Mouse (Mus musculus): ENCODE data around the gene Myf5. TPM values are rescaled to one million over a fixed set of nuclear protein-coding genes. Genes with fewer than 3 reads are reported as not detected.
A peak's percentile ranks its signal among the peaks of the same experiment; 100 is the strongest.

The Myf5 gene
- 1 to 10 TPM; 8.4 to 8.8 TPM for total RNA-seq (2021)
- long read RNA-seq, experiment 1, partial matches to known transcripts: 0 of 2 reads
- long read RNA-seq, experiment 1, other reads (novel, unspliced or antisense): 0 of 2 reads
- long read RNA-seq, experiment 2, partial matches to known transcripts: 0 of 1 reads
- long read RNA-seq, experiment 2, other reads (novel, unspliced or antisense): 0 of 1 reads

DNA sequence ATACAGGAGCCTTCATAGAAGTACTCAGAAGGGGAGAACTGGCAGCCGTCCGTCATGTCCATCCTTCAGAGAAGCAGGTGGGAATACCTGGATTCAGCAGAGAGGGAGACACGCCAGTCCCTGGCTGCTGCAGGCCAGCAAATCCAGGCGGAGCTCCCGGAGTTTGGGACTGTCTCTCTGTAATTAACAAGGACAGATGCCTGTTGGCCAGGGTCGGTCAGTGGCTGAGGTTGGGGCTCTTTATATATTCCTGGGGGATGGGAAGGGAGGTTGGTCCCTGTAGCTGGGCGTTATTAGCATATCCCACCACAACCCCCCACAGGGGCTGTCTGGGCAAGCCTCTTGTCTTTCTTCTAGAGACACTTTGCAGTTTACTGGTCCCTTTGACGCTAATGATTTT, at the start of gene Myf5:
Myf5 (minus strand) TSS at position 265 of the 400 bp plus-strand sequence.
- no peak for DNase-seq

DNA sequence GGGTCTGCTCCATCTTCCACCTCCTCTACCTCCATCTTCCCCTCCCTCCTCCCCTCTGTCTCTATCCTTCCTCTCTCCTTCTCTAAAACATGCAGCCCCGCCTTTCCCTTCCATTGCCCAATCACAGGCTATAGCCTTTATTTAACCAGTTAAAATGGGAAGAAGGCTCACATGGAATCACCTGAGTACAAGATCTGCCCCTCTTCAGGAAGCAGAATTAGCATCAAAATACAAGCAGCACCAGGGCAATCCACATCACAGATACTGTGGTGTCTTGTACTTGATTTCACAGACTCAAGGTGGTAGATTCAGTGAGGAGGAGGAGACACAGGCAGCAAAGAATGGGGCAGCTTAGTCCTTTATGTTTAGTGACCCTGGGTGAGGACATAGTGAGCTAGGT, 42.8 kb upstream of the Myf5 start:
- no peak for DNase-seq

DNA sequence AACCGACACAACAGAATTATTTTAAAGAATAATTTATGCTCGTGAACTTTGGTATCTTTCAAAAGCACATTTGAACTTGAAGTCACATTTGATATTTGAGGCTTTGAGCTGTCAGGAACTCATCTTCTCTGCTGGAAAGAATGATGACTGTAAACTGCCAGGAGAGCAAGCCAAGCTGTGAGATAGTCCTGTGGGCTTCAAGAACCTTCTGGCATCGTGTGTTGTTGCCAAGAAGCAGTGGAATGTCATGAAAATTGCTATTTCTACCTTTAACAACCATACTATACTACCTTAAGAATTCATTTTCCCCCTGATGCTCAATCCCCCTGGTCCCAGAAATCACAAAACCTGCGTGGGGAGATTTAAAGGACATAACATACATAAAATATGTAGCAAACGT, 33.3 kb upstream of the Myf5 start:
- DNase-seq: no peak

DNA sequence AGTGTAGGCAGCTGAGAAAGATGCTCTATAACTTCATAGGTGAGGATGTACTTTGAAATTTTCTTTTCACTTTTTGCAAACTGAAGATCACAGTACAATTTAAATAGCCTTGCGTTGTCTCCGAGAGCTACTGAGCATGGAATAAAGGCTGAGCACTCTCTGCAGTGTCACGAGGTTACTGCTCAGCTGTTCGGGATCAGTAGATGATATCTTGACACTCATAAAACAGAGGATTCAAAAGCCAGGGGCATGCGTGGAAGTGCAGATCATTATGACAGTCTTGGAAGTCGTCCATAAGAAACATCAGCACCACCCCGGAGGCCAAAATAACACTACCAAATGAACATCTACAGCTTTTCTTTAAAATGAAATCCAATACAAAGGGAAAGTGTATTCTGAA, 30.7 kb upstream of the Myf5 start:
- DNase-seq: no peak

DNA sequence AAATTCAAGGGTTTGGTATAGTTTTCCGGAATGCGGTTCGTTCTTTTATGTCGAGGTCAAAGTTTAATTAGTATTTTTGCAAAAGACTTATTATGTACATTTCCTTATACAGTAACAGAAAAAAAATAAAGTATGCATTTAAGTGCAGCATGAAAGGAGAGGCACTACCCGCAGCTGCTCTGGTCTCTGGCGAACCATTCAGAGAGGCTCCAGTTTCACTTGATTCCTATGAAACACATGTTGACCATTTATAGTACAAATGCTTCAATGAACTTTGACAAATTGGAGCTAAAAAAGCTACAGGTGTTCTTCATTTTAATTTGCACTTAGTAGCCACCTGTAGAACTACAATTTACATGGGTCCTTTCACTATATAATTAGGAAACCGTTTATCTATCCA, 28.8 kb upstream of the Myf5 start:
- DNase-seq: no peak

DNA sequence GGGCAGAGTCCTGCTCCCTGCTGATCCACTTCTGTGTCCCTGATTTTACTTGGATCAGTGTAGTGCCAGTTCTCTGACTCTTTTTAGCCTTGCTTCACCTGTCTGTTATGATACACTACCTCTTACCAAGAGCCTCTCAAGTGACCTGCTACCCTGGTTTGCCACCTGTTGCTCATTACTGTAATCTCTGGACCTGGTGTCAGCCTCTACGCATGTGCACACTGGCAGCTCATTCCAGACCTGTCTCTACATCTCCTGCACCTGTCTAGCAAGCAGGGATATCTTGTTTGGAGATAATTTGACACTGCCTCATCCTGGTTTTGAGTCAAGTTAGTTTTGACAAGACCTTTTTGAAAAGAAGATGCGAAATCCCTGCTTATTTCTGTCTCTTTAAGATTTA, 20.5 kb upstream of the Myf5 start:
- no peak for DNase-seq

DNA sequence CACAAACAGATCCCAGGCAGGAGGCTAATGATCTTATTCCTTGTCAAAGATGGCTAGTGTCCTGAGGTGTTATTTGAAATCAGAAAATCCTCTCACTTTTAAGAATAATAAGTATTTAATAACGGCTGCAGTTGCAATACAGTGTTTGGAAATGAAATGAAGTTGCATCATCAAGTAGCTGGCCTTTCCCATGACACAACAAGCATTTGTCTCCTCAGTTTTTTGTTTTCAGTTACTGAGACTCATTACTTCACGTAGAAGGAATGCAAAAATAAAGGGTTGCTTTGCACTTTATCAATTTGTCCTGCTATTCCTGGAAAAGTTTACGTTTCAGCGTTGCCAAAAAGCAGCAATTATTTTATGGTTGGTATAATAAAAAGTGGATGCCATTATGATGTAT, 17.5 kb upstream of the Myf5 start:
- no peak for DNase-seq

DNA sequence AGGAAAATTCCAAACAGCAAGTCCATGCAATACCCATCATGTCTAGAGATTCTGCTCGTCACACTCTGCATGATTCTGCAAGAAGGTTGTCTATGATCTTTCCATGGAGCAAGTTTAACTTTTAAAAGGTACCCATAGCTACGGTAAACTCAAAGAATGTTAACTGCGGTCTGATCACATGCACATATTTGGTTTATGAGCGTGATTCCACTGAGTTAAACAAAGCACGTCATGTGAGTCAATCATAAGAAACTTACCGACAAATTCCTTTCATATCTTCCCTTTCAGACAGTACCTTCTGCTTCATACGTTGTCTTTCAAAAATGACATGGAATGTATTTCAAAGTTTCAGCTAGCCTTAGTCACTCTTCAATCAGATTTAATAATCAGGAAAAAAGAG, 16.3 kb upstream of the Myf5 start:
- DNase-seq: no peak

DNA sequence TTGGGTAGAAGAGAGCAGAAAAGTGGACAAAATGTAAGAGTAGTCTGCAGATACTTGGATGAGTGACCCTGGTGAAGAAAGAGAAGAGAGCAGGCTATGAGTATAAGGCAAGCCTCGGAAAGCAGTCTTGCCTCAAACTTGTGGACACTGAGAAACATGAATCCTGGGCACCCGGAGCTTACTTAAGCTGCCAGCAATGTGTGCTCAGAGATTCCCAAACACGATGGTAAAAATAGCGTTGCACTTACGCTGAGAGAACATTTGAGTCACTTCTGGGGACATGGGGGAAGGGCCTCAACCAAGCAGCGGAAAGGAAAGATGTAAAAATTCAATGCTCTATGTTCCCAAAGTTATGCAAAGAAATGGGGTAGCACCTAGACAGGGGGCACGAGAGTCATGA, 13.7 kb upstream of the Myf5 start:
- DNase-seq: no peak

DNA sequence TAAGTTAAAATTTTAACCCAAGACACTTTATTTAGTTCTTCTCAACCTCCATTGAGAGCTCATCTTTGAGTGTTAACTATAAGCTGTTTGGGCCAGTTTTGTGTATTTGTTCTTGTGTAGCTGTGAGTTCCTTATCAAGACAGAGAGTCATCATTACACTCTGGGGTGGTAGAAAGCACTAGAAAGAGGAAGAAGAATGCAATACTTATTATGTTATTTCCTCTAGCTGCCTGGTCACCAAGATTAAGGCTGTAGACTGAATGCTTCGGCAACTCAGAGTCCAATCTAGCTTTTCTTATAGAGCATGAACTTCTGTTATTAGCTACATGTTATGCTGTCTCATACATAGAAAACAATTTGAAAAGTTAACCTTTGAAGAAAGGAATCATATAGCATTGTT, 10.5 kb upstream of the Myf5 start:
- DNase-seq: no peak

DNA sequence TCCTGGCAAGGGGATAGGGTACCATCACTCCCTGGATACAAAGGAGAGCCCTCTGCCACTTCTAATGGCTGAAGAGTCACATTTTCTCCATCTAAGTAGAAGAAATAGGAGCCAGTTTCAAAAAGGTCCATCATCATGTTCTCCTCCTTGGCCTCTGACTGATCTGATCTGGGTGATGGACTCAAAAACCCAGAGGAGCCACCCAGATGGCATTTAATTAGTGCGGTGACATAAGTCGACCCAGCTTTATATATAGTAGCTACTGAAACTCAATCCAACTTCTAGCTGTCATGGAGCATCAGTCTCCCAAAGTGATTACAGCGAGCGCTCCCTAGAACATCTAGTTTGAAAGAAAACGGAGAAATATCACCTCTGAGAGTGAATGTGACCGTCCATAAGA, 8.6 kb upstream of the Myf5 start, which contains the start of gene Myf6:
Myf6 (minus strand) TSS at position 170 of the 400 bp plus-strand sequence.
- DNase-seq: no peak

DNA sequence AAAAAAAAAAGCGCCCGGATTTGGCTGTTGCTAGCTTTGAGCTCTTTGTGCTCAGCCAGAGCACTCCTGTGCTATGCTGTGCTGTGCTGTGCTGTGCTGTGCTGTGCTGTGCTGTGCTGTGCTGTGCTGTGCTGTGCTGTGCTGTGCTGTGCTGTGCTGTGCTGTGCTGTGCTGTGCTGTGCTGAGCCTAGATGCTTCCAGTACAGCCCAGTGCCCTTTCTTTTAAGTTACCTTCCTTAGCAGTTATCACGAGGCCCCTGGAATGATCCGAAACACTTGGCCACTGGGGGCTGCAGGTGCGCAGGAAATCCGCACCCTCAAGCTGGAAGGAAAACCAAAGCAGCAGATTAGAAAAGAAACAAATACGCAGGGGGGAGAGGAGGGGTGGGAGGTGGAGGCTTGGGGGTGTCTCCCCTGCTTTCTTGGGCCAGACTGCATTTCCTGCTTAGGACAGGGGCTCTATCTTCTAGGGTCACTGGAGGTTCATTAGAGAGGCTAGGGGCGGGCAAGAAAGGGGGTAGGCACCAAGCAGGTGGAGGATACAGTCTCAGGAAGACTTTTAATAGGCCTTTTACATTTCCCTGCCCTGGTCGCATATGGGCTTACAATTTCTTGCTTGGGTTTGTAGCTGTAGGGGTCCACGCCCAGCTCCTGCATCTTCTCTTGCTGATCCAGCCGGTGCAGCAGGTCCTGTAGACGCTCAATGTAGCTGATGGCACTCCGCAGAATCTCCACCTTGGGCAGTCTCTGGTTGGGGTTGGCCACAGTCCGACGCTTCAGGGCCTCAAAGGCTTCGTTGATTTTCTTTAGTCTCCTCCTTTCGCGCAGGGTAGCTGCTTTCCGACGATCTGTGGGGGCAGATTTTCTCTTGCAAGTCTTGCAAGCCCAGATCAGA, 7.9 kb upstream of the Myf5 start:
- no peak for DNase-seq

DNA sequence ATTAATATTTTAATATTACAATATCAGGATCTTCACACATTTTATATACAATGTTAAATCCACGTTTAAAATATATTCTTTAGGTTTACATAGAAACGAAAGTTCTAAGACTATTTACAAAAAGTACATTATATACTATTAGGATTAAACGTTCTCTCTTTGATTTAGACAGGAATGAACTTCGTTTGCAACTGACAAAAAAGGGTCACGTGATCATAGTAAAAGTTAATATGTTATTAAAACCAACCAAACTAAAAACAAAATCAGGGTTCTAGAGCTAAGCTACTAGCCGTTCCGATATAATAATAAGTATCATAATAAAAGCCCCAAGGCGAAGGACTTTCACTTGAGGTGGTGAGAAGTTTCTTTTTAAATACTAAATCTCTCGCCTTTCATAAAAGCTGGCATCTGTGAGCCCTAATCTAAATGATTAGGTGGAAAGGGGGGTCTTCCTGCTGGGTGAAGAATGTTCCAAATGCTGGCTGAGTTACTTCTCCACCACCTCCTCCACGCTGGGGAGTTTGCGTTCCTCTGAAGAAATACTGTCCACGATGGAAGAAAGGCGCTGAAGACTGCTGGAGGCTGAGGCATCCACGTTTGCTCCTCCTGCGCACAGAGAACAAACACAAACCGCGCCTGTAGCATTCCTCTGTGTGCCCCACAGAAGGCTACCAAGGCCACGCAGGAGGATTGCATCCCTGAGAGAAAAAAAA, 7.1 kb upstream of the Myf5 start:
- no peak for DNase-seq

DNA sequence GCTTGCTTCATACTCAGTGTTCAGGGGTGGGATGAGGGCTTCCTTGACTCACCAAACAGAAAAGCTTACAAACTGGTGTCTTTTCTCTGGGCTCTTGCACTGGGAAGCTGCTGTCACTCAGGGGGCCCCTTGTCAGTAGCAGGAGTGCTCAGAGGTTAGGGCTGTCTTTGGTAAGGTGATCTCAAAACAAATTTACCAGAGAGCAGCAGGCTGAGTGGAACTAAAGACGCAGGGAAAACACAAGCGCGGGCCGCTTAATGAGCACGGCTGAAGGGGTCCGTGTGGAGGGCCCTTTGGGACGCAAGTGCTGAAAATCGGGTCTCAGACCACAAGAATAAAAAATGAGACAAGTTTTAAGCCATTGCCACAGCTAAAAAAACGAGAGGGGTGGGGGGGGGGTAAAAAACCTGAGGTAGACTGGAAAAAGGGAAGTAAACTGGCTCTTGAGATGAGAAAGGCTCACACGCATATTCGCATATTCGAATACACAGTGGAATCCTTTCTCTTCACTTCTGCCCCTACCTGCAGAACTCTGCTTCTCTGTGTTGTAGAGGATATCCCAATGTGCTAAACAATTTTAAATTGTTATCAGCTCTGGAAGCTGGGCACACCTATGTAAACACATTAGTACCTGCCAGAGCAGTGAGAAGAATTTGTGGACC, 2.9 kb upstream of the Myf5 start:
- no peak for DNase-seq

DNA sequence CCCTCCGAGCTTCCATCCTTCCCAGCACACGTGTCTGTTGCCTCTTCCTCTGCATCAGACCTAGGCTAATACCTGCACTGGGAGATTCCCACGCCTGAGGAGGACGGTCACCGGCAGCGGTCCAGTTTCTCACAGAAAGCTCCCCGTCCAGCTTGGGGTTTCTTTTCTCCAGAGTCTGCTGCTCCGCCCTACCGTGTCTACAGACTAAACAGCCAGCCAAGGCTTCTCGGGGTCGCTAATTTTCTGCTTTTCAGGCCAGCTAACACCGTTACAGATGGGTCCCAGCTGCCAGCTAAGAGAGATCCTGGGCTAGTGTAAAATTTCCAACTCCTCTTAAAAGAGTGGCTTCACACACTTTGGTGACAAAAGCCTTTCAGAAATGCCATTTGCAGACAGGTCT, 836 bp upstream of the Myf5 start:
- DNase-seq: peak; percentile 24

DNA sequence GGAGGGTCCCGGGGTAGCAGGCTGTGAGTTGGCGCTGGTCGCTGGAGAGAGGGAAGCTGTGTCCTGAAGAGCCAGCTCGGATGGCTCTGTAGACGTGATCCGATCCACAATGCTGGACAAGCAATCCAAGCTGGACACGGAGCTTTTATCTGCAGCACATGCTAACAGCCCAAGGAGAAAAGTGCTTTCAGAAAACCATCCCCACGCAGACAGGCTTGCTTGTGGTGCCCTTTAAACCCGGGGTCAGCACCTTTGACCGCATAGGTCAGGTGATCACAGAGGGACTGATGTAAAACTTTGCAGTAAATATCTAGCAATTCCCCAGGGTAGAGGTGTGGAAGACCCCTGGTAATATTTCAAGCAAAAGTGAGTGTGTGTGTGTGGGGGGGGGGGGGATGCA, 1.9 kb downstream of the Myf5 start:
- DNase-seq: no peak

DNA sequence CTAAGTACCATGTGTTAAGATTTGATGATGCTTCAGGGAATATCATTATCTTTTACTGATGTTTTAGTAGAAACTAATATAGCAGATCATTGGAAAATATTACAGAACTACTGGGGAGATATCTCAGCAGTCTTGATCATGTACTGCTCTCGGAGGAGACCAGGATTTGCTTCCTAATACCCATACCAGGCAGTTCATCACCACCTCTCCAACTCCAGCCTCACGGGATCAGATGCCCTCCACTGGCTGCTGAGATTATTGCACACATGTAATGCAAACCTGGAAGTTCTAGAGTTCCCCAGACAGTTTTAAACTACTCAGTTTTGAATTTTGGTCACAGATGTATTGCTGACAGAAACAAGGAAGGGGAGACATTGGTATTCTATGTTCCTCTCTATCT, 12.4 kb downstream of the Myf5 start:
- no peak for DNase-seq

DNA sequence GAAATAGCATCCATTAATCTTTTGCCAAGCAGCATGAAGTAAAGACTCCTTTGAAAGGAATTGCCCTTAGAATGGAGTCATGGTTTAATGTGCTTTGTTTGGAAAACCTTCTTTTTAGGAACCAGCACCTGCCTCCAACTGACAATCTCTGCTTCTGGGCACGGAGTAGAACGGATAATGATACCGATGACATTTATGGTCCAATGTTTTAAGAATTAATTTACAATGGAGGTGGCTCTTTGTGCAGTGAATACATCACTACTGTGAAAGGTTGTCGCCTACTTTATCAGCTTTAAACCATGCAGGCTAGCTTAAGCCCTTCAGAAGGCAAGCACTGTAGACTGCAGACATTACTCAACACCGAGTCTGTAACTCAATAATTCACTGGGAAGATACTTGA, 14.2 kb downstream of the Myf5 start:
- DNase-seq: no peak

DNA sequence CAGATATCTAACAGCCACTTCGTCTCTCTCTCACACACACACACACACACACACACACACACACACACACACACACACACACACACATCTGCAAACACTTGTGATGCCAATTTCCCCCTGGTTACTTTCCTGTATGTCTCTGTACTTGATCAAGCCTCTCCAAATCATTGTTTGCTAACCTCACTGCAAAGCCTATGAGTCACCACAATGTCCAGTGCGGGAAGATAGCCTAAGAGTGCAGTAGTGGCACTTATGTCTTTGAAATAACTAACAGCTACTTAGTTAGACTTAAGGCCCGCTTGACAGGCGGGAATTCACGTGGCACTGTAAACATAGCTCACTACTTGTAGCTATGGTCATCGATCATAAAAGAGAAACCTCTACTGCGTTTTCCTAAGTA, 18.1 kb downstream of the Myf5 start:
- no peak for DNase-seq

DNA sequence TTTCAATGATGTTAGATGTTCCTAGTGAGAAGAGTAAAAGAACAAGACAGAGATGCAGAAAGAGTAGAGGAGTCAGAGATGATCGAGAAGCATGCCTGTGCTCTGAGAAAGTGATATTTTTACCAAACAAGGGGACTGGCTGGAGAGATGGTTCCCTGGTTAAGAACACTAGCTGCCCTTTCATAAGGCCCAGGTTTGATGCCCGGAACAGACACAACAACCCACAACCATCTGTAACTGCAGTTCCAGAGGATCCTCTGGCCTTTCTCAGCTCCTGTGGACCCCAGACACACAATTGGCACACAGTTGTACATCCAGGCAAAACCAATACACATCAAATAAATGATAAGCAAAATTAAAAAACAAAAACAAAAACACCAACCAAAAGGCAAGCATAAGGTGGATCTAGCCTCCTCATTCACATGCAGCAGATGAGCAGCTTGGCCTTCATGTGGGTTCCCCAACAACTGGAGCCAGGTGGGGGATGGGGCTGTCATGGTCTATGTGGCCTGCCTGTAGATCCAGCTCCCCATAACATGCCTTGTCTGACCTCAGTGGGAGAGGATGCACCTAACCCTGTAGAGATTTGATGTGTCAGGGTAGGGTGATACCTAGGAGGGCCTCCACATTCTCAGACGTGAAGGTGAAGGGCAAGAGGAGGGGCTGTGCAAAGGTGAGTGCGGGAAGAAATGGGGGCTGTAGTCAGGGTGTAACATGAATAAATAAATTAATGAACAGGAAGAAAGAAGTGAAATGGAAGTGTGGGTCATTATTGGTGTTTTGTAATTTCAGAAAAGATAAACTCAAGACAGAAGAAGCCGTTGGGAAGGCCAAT, 36.2 kb downstream of the Myf5 start:
- DNase-seq: no peak

DNA sequence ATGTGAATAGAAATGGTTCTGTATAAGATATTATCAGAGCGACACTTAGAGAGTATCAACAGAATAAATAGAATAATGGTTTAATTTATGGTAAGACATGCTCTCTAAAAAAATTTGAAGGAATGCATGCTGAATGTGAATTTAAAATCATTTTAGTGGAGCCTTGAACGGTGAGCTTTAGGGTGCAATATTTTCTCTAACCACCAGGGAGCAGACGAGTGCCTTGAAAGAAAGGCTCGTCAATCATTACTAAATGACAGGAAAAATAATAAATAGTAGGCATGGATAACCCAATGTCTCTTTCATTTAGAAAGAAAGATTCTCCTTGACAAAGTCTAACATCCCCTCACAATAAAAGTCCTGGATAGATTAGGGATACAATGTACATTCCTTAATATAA, 43.2 kb downstream of the Myf5 start:
- peak; percentile 27 for DNase-seq

DNA sequence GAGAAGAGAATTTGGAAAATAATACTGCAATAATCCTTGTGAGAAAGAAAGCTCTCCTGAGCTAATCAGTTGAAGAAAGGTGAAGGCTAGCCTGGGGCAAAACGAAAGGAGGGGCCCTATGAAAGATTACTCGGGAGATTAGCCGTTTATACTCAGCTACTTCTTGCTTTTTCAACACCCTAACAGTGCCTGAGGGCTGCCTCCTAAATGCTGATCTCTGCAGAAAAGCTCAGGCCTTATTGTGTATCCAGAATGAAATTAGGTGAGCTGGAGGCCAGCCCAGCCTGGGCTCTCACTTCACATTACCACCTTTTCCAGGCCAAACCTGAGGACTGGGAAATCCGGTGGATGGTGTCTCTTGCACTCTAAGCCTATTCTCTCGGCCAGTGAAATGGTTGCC, 49.0 kb downstream of the Myf5 start:
- no peak for DNase-seq
